Mouse (Mus musculus) intestine, postnatal 0 days (tissue): Measurements from ENCODE around the gene Grid1. TPM values are rescaled to one million over a fixed set of nuclear protein-coding genes. Genes with fewer than 3 reads are reported as not detected.

Experiments used
- ATAC-seq: fragments of 200-750 bp; cut with Nextera tagmentation; 2 replicates; pipeline ENCODE4 v1.8.0; 2017; ENCODE audit warnings: mild to moderate bottlenecking, moderate TSS enrichment, moderate library complexity
- H3K27ac ChIP-seq: fragments of 300-500 bp; sonication (generic); 2 replicates; pipeline ENCODE4 v1.5.1; 2014; ENCODE audit warnings: mild to moderate bottlenecking, low read depth, low read length, moderate library complexity
- H3K27me3 ChIP-seq: fragments of 300-500 bp; sonication (generic); replicated peaks from 2 replicates; pipeline ENCODE4 v1.6.1; 2014; ENCODE audit warnings: low read length, mixed read lengths; ENCODE audit not compliant: control insufficient read depth, insufficient read depth
- H3K36me3 ChIP-seq: fragments of 300-500 bp; sonication (generic); 2 replicates; pipeline ENCODE4 v1.6.1; 2014; ENCODE audit warnings: mild to moderate bottlenecking, moderate library complexity; ENCODE audit not compliant: control insufficient read depth, insufficient read depth
- H3K4me1 ChIP-seq: fragments of 300-500 bp; sonication (generic); replicated peaks from 2 replicates; pipeline ENCODE4 v1.6.1; 2014; ENCODE audit warnings: antibody characterized with exemption, low read length, mixed read lengths; ENCODE audit not compliant: control insufficient read depth, insufficient read depth
- H3K4me2 ChIP-seq: fragments of 300-500 bp; sonication (generic); replicated peaks from 2 replicates; pipeline ENCODE4 v1.6.1; 2014; ENCODE audit warnings: low read depth, mild to moderate bottlenecking, moderate library complexity
- H3K4me3 ChIP-seq: fragments of 300-500 bp; sonication (generic); 2 replicates; pipeline ENCODE4 v1.5.1; 2014; ENCODE audit warnings: low read depth, low read length
- H3K9ac ChIP-seq: fragments of 300-500 bp; sonication (generic); 2 replicates; pipeline ENCODE4 v1.6.1; 2014; ENCODE audit warnings: mild to moderate bottlenecking, low read depth, low read length
- H3K9me3 ChIP-seq: fragments of 300-500 bp; sonication (generic); 2 replicates; pipeline ENCODE4 v1.6.1; 2016; ENCODE audit warnings: mixed run types; ENCODE audit not compliant: control insufficient read depth
- CTCF ChIP-seq: sonication (generic); IDR thresholded peaks from 2 replicates; pipeline ENCODE4 v1.5.1; 2016; ENCODE audit warnings: low read depth, mild to moderate bottlenecking, control low read depth, antibody characterized with exemption, moderate library complexity
- WGBS: fragments of 180-500 bp; shearing (Covaris S2); extraction: QIAGEN DNeasy Blood & Tissue Kit; methylation state at CpG from one replicate; pipeline ENCODE4 v1.1.7; 2014; 5-methylcytosine and 5-hydroxymethylcytosine counted together
- polyA plus RNA-seq: library from polyadenylated mRNA; unstranded; fragments of >200 nt; fragmentation: Nextera tagmentation; extraction: Ambion mirVana; gene quantifications from 2 replicates; pipeline ENCODE4 v1.2.1, GENCODE M21; 2015

Gene Grid1
- polyA plus RNA-seq, 1 experiment from 2014 or later: 0.12 TPM

- no peaks in the 10 kb centered on the region for H3K4me1 ChIP-seq
- H3K27me3 ChIP-seq: no peaks in the 10 kb centered on the region
- WGBS: 88% methylated on average over 5 of the region's 5 CpGs
- ATAC-seq: no peak
- H3K4me2 ChIP-seq: no peak overlapping the region
- no peaks in the 10 kb centered on the region for H3K36me3 ChIP-seq
- H3K9me3 ChIP-seq: no peaks in the 10 kb centered on the region
- TF ChIP-seq CTCF: no peak
- no peak overlapping the region for H3K9ac ChIP-seq
- no peak overlapping the region for H3K4me3 ChIP-seq
- no peak overlapping the region for H3K27ac ChIP-seq
Observed at GRCm38 (mm10) chr14:35103639-35104210, 283.8 kb downstream of the Grid1 start.

GRCm38 (mm10) chr14:35107596-35107995 is 287.7 kb downstream of the Grid1 start:
- ATAC-seq: no peak
- Histone ChIP-seq H3K27me3 (no peaks in the 10 kb centered on the region), H3K4me1 (no peaks in the 10 kb centered on the region), H3K36me3 (no peaks in the 10 kb centered on the region), H3K4me3 (no peak overlapping the region), H3K27ac (no peak overlapping the region), H3K9me3 (no peaks in the 10 kb centered on the region), H3K9ac (no peak overlapping the region), H3K4me2 (no peak overlapping the region)
- TF ChIP-seq CTCF: no peak
- 65% methylated on average over 3 of the region's 3 CpGs for WGBS

GRCm38 (mm10) chr14:35110928-35111327 is 291.0 kb downstream of the Grid1 start:
- H3K4me3 ChIP-seq: no peak overlapping the region
- no peak for ATAC-seq

GRCm38 (mm10) chr14:35112327-35113275 is 292.7 kb downstream of the Grid1 start:
- no peaks in the 10 kb centered on the region for H3K4me1 ChIP-seq
- no peak overlapping the region for H3K4me2 ChIP-seq
- H3K27me3 ChIP-seq: no peaks in the 10 kb centered on the region
- no peaks in the 10 kb centered on the region for H3K36me3 ChIP-seq
- no peak for ATAC-seq
- H3K4me3 ChIP-seq: no peak overlapping the region
- TF ChIP-seq CTCF: no peak
- no peaks in the 10 kb centered on the region for H3K9me3 ChIP-seq
- H3K27ac ChIP-seq: no peak overlapping the region
- 66% methylated on average over 11 of the region's 11 CpGs for WGBS
- H3K9ac ChIP-seq: no peak overlapping the region

More at GRCm38 (mm10) chr14:35110928-35111327, 291.0 kb downstream of the Grid1 start:
- Histone ChIP-seq H3K9me3 (no peaks in the 10 kb centered on the region), H3K4me2 (no peak overlapping the region), H3K27me3 (no peaks in the 10 kb centered on the region), H3K36me3 (no peaks in the 10 kb centered on the region), H3K27ac (no peak overlapping the region), H3K9ac (no peak overlapping the region), H3K4me1 (no peaks in the 10 kb centered on the region)
- 47% methylated on average over 1 of the region's 1 CpGs for WGBS
- TF ChIP-seq CTCF: peak; percentile 66

GRCm38 (mm10) chr14:35113276-35113645 is 293.4 kb downstream of the Grid1 start:
- Histone ChIP-seq H3K4me1 (no peaks in the 10 kb centered on the region), H3K4me2 (no peak overlapping the region), H3K27me3 (no peaks in the 10 kb centered on the region), H3K9me3 (no peaks in the 10 kb centered on the region), H3K27ac (no peak overlapping the region), H3K36me3 (no peaks in the 10 kb centered on the region), H3K9ac (no peak overlapping the region), H3K4me3 (no peak overlapping the region)
- TF ChIP-seq CTCF: no peak
- 79% methylated on average over 2 of the region's 2 CpGs for WGBS
- no peak for ATAC-seq

- no peak overlapping the region for H3K9ac ChIP-seq
- H3K27ac ChIP-seq: no peak overlapping the region
- H3K9me3 ChIP-seq: no peaks in the 10 kb centered on the region
- H3K4me3 ChIP-seq: no peak overlapping the region
- H3K4me2 ChIP-seq: no peak overlapping the region
- no peaks in the 10 kb centered on the region for H3K4me1 ChIP-seq
- H3K36me3 ChIP-seq: no peaks in the 10 kb centered on the region
- 78% methylated on average over 3 of the region's 3 CpGs for WGBS
- TF ChIP-seq CTCF: no peak
- ATAC-seq: no peak
- no peaks in the 10 kb centered on the region for H3K27me3 ChIP-seq
Observed at GRCm38 (mm10) chr14:35115913-35116312, 296.0 kb downstream of the Grid1 start.
